Mouse (Mus musculus): ENCODE measurements around the gene Dcxr.
A peak's percentile ranks its signal among the peaks of the same experiment; 100 is the strongest.
"Not testable (repeated sequence)": the region's sequence is repeated elsewhere in the genome, so short reads cannot be mapped to it uniquely, and the experiment has no call there.

Dcxr gene

DNA sequence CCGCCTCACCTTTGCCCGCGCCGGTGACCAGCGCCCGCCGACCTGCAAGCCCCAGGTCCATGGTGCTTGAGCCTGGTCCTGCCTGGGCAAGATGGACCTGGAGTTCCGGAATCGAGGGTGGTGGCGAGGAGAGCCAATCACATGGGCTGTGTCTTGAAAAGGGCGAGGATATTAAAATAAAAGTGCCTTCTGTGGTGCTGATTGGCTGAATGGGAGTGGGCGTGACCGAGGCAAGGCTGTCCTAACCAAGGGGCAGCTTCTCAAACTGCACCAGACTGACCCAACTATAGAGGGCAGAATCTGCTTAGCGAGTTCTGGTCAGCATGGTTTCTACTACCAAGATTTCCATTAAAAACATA is at the start of gene Dcxr:
Dcxr (minus strand) TSS at position 113 of the 359 bp plus-strand sequence.
- DNase-seq (ENCODE audit: low spot score), result peak; percentile 89

DNA sequence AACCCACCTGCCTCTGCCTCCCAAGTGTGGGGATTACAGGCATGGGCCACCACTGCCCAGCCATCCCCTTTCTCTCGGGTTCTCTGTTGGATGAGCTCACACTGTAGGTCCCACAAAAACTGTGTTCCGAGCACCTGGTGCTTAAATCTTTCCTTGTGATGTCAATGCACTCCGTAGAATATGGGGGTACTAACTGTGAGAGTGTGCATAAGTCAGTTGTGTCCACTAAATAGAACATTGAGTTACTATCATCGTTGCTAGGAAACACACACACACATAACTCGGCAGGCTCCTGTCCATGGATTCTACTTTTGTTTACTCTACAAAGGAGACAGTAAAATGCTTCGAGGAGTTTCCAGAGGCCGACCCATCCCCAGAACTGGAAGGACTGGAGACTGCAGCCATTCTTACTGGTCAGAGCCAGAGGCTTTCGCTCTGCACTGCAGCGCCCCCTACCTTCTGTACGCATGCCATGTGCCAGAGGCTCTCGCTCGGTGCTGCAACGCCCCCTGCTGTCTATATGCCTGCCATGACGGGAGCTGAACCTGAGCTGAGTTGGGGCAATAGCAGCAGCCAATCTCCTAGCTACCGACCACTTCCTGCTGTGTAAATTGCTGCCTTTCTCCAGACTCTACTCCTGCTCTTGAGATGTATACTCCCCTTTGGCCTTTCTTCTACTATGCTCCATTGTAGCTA is 48.8 kb upstream of the Dcxr start:
- peak; percentile 98 for DNase-seq (ENCODE audit: low spot score)

DNA sequence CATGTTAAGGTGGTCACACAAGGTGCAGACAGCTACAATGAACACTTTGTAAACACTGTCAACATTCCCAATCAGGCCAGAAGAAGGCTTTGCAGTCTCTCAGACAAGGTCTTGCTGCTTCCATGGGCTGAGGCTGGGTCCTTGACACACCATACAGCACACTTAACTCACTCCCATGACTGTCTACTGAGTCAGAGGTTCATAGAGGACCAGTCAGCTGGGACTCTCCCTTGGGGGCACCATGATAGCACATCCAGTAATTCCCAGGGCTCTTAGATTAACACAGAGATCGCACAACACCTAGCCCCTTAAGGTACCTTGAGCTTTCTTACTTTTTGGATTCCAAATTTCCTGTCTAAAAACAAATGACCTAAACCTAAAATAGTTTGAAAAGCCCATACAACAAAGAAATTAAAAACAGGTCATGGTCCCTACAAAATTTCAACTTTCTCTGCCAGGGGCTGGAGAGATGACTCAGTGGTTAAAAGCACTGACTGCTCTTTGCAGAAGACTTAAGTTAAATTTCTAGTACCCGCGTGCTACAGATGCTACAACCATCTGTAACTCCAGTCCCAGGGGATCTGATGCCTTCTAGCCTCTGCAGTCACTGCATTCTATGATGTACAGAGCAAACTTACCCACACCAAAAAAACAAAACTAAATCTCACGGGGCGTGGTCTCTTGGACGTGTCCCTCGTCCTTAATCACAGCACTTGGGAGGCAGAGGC is 46.5 kb upstream of the Dcxr start:
- DNase-seq (ENCODE audit: low spot score), result no peak

DNA sequence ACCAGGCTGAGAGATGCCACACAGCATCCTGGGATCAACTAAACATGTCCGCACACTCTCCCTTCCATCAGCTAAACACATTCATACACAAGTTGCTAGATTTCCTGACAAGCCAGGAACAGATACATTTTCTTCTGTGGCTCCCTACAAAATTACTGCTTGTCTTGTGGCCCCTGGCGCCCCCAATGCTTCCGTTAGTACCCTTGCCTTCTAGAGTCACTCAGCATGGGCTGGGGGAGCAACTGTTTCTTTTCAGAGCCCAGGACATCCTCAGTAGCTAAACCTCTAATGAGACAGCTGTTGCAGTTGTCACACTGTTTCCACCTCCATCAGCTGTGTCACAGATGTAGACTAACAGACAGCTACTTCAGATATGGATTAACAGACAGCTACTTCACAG is 45.7 kb upstream of the Dcxr start:
- no peak for DNase-seq (ENCODE audit: low spot score)

DNA sequence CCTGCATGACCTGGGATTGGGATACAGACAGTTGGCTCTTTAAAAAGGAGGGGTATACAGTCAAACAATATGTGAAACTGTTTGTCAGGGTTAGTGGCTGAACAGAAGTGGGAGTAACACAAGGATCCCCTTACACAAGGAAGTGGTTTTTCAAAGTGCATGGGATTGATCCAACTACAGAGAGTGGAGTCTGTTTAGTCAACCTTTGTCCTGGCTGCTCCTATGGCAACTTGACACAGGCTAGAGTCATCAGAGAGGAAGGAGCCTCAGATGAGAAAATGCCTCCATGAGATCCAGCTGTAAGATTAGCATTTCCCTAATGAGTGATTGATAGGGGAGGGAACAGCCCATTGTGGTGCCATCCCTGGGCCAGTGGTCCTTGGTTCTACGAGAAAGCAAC is 41.1 kb upstream of the Dcxr start:
- DNase-seq (ENCODE audit: low spot score), result no peak

DNA sequence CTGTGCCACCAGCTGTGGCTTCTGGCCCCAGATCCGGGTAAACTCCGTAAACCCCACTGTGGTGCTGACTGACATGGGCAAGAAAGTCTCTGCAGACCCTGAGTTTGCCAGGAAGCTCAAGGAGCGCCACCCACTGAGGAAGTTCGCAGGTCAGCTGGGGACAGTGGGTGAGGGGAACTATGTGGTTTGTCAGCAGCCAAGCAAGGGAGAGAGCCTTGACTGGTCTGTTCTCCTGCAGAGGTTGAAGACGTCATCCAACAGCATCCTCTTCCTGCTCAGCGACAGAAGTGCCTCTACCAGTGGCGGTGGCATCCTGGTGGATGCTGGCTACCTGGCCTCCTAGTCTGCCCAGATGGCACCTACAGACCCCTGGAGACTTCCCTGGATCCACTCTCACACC is 39.9 kb upstream of the Dcxr start:
- not testable (repeated sequence) for DNase-seq (ENCODE audit: low spot score)

DNA sequence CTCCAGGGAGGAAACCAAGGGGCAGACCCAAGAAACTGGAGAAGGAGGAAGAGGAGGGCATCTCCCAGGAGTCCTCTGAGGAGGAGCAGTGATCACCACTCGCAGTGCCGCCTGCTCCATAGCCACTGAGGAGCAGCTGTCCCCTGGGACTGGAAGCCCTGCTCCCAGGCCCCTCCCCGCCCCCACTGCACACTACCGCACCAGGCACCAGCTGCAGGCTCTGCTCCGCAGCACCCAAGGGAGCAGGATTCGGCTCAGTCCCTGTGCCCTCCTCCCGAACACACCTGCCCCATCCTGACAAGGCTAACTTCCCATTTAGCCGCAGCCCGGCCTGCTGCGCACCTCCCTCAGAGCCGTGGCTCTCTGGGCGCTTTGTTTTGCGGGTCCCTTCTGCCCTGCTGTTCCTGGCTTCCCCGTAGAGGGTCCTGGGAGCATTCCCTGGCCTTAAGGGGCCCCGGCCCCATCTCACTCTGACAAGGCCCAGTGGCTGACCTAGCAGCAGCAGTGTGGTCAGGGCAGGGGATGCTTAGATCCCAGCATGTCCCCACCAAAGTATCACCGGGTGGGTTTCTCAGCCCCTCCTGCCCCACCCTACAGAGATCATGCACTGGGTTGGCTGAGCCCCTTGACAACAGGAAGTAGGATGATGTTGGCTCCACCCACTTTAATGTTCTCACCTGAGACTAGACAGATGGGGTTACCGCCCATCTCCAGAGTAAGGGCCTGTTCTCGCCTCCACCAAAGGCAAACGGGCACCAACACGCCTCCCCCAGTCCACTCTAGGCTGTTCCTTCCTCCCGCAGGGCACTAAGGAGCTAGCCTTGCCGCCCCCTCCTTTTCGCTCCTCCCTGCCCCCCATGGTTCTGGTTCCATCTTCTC is 36.3 kb upstream of the Dcxr start:
- DNase-seq (ENCODE audit: low spot score), result not testable (repeated sequence)

DNA sequence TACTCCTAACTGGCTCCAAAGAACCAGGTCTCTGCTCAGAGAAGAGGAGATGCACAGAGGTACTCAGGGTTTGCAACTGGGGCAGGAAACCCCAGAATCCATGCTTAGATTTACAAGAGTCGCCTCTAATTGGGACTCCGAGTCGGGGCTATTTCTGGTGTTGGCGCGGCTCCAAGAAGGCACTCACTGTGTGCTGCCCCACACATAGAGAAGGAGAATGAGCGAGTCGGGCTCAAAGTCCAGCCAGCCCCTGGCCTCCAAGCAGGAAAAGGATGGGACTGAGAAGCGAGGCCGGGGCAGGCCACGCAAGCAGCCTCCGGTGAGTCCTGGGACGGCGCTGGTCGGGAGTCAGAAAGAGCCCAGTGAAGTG is 35.6 kb upstream of the Dcxr start, which contains the start of gene Hmga1b:
Hmga1b (plus strand) TSS at position 123 of the 370 bp plus-strand sequence.
- not testable (repeated sequence) for DNase-seq (ENCODE audit: low spot score)

DNA sequence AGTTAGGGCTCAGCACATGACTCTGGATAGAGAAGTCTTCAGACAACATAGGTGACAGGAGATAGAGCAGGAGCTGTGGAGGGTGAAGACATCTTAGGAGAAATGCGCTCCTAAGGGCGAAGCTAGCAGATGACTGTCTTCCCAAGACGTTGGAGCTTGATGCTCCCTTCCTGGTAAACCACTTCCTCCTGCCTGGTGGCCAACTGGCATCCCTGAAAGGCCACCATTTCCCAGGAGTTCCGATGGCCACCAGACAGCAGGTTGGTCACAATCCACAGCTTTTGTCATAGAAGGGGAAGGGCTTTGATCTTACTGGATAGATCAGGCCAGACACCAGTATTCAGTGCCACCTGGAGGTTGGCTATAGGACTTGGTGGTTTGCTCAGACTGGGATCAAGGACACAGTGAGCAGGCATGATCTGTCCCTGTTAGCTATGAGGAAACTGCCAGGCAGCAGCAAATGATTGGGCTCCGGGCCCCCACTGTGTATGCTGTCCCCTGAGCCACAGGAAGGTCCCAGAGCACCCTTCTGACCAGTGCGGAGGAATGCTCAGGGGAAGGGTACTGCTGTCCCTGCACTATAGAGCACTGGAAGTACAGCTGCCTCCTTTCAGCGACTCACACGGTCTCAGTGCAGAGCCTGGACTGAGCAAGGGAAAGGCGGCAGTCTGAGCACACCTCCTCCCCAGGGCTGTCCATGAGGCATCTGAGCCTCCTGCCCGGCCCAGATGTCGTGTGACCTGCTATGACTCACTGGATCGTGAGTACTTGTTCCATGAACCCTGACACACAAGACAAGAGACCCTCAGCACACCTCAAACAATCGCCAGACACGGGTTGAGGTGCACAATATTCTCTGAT is 35.0 kb upstream of the Dcxr start:
- no peak for DNase-seq (ENCODE audit: low spot score)

DNA sequence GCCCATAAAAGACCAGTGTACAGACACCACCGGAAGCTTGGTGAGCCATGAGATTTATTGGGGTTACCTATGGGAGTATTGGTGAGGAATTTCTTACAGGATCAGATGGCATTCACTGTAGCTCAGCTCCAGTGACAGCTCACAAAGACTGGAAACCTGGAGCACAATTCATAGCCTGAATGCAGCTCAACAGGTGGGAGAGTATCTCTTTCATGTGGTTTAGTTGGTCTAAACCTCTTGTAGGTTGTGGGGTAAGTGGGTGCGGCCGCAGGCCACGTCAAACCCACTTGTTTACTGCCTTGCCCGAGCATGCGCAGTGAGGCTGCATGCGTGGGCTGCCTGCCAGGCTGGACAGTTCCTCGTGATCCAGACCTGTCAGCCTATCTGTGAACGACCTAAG is 33.2 kb upstream of the Dcxr start:
- DNase-seq (ENCODE audit: low spot score), result no peak

DNA sequence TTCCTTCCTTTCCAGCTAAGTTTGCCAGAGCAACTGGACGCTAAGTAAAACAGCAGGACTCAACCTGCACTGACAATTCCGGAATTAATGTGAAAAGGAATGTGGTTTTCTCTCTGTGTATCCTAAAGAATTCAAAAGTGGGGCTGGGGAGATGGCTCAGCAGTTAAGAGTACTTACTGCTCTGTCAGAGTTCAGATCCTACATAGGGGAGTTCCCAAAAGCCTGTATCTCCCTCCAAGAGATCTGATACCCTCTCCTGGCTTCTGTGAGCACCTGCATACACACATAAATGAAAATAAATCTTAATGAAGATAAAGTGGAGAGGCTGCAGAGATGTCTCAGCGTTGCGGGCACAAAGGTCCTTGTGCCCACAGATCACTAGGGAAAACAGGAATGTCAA is 24.5 kb upstream of the Dcxr start:
- no peak for DNase-seq (ENCODE audit: low spot score)

DNA sequence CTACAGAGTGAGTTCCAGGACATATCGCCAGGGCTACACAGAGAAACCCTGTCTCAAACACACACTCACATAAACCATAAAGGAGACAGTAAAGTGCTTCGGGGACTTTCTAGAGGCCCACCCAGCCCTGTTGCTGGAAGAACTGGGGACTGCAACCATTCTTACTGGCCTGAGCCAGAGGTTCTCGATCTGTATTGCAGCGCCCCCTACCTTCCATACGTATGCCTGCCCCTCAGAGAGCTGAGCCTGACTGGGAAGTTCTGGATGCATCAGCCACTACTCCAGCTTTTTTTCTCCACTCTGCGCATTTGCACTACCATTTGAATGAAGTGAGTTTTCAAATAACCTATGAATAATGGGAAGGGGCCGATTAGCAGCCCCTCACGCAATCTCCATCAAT is 22.3 kb upstream of the Dcxr start:
- DNase-seq (ENCODE audit: low spot score), result peak; percentile 57

DNA sequence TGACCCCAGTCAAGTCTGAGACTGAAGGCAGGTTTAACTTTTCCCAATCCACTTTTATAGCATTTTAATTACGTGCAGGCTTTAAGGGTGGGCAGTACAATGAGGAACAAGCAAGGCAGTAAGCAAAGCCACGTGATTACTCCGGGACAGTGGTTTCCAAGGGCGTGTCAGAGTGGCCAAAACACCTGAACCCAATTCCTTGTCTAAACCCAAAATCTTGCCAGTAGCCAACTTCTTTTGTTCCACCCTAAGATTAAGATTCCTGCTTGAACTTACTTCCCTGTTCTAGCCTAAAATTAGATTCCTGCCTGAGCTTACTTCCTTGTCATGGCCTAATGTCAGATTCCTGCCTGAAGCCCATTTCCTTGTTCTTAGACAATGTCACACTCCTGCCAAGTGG is 20.9 kb upstream of the Dcxr start:
- DNase-seq (ENCODE audit: low spot score), result no peak

DNA sequence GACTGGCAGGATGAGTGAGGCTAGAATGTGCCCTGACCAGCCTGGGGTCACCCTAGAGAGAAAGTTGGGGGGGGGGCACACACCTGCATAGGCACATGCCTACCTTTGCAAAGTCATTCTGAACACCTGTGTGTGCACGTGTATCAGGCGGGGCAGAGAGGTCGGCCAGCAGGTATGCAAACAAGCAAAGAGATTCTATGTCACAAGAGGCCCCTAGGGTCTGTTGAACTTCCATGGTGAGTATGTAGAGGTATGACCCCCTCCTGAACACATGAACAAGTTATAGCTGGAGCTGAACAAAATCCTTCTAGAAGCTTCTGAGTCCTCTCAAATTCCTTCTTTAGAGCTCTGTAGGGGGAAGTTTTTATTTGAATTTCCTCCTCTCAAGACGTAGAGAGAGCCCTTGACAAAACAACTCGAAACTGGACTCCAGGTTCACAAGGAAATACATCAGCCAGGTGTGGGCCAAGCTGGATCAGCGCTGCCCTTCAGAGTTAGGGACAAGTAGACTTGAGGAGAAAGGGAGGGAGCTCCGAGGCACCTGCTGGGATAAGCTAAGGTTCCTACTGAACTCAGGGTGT is 17.1 kb upstream of the Dcxr start:
- no peak for DNase-seq (ENCODE audit: low spot score)

DNA sequence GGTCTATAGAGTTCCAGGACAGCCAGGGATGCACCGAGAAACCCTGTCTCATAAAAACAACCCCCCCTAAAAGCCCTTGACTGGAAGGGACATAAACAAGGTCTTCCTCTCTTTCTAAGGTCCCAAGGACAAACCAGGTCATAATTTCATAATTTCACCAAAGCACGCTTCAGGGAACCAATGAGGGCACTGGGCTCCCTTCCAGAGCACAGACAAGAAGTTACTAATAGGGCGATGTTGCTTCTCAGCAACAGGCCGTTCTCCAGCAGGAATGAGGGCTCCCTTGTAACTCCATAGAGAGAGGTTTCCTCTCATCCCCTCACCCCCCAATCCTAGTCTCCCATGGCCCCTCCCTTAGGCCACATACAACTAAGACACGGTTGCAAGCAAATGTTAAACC is 13.9 kb upstream of the Dcxr start:
- no peak for DNase-seq (ENCODE audit: low spot score)

DNA sequence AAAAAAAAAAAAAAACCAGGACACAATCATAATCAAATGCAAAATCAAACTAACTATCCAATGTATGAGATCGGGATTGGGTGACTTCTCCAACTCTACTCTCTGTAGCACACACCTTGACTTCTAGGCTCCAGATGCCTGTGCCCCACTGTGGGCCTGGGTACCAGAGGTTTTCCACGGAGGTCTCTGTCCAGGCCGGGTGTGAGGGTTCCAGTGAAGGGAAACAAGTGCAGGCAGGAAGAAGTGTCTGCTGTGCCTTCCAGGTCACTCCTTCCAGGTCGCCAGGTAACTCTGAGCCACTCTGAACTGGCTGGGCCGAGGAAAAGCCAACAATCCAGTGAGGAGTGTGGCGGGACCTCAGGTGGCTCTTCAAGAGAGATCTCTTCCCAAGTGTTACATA is 9.3 kb upstream of the Dcxr start:
- DNase-seq (ENCODE audit: low spot score), result no peak

DNA sequence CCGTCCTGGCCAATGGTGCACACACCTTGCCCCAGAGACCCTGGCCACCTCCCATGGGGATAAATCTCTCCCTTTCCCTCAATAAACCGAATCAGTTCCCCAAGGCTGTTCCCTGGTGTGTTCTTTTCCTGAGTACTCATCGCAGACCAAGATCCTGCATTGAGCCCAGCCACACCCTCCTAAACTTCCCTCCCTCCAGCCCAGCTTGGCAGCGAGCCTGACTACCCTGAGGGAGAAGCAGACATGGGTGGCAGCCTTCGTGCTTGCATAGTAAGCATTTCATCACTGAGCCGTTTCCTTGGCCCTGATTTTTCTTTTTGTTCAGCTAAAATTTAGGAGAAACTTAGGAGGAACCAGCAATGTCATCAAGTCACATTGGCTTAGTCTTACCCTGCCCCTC is 6.4 kb upstream of the Dcxr start:
- no peak for DNase-seq (ENCODE audit: low spot score)

DNA sequence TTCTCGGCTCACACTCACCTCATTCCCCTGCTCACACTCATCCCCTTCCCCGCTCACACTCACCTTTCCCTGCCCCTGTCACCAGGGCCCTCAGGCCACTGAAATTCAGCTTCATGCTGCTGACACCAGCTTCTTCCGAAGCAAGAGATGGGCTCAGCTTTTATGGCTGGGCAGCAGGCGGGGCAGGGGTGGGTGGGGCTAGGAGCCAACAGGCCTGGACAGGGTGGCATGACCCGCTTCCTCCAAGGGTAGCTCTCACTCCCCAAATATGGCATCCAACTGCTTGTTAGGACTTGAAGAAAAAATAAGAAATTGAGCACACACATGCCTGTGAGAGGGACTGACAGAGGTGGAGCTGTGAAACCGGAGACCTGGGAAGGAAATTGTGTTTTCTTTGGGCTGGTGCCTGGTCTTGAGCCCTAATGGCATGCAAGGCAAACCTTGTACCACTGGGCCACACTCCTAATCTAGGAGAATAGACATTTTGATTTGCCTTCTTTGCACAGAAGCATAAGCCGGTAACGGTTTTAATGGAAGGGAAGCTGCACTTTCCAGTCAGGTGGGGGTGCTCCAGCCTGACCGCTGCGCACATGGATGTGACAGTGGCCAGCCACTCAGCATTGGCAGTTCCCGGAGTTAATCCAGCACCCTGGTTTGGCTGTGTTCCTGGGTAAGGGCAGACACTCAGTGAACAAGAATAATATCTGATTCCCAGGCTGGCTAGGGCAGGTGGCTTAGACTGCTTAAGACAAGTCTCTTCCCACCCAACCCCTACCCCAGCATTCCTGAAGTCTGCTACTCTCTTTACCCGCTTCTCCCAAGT is 5.0 kb upstream of the Dcxr start, which contains the start of gene Cbr2:
Cbr2 (minus strand) TSS at position 257 of the 823 bp plus-strand sequence.
- DNase-seq (ENCODE audit: low spot score), result no peak

DNA sequence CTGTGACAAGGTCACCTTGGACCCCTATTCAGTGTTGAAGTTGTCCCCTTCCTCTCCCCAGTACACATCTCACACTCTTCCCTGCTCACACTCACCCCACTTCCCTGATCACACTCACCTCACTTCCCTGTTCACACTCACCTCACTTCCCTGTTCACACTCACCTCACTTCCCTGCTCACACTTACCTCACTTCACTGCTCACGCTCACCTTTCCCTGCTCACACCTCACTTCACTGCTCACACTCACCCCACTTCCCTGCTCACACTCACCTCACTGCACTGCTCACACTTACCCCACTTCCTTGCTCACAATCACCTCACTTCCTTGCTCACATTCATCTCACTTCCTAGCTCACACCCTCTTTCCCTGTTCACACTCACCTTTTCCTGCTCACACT is 4.3 kb upstream of the Dcxr start:
- no peak for DNase-seq (ENCODE audit: low spot score)

DNA sequence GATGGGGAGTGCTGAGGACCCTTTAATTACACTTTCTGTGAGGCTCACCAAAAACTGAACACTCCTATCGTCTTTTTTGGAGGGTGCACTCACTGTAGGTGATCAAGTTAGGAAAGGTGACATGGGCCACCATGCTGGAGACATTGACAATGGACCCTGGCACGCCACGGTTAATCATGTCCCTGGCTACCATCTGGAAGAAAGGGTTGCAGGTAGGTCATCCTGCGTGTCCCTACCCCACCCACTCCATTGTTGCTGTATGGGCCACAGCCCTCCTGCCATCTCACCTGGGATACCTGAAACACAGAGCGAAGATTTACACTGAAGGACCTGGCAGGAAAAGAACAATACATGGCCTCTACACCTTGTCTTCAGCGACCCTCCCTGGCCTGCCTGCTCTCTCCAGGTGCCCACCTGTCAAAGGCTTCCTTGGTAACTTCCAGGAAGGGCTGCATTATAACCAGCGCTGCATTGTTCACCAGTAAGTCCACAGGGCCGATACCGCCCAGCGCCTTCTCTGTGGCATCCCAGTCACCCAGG is 3.3 kb upstream of the Dcxr start:
- no peak for DNase-seq (ENCODE audit: low spot score)

All from retina, embryonic 14.5 days (tissue).